Mouse (Mus musculus) CH12.LX (cell line): ENCODE data around the gene Plcb1.

Experiments
- CTCF ChIP-seq, 2 experiments: IDR thresholded peaks in 1 of 2; conservative IDR thresholded peaks in 1 of 2; 2 replicates each; pipeline ENCODE4 v1.5.1; 2011 to 2012; ENCODE audit warnings: low read depth in 2 of 2, low read length in 2 of 2, improper control_type of control experiment in 1 of 2, inconsistent platforms in 1 of 2, mild to moderate bottlenecking in 1 of 2, moderate library complexity in 1 of 2
- EP300 ChIP-seq: IDR thresholded peaks from 2 replicates; pipeline ENCODE4 v1.6.1; 2011; ENCODE audit warnings: low read length, improper control_type of control experiment
- MXI1 ChIP-seq: IDR thresholded peaks from 2 replicates; pipeline ENCODE4 v1.6.1; 2011; ENCODE audit warnings: mild to moderate bottlenecking, low read depth, low read length, improper control_type of control experiment
- MYC ChIP-seq: IDR thresholded peaks from 2 replicates; pipeline ENCODE4 v1.6.1; 2011; ENCODE audit warnings: low read depth, mild to moderate bottlenecking, improper control_type of control experiment, low read length
- NRF1 ChIP-seq: IDR thresholded peaks from 2 replicates; pipeline ENCODE4 v1.6.1; 2014; ENCODE audit warnings: low read depth, mild to moderate bottlenecking, inconsistent platforms, low read length, improper control_type of control experiment, moderate library complexity
- POLR2A ChIP-seq: IDR thresholded peaks from 2 replicates; pipeline ENCODE4 v1.6.1; 2011; ENCODE audit warnings: low read depth, mild to moderate bottlenecking, improper control_type of control experiment, low read length
- RAD21 ChIP-seq: IDR thresholded peaks from 2 replicates; pipeline ENCODE4 v1.6.1; 2011; ENCODE audit warnings: low read depth, mild to moderate bottlenecking, low read length, improper control_type of control experiment, moderate library complexity
- RCOR1 ChIP-seq: conservative IDR thresholded peaks from 2 replicates; pipeline ENCODE4 v1.6.1; 2012; ENCODE audit warnings: low read depth, mild to moderate bottlenecking, inconsistent platforms, low read length, improper control_type of control experiment
- USF1 ChIP-seq: IDR thresholded peaks from 2 replicates; pipeline ENCODE4 v1.6.1; 2014; ENCODE audit warnings: low read depth, mild to moderate bottlenecking, inconsistent platforms, low read length, improper control_type of control experiment
- ZC3H11A ChIP-seq: IDR thresholded peaks from 2 replicates; pipeline ENCODE4 v1.6.1; 2012; ENCODE audit warnings: low read depth, mild to moderate bottlenecking, inconsistent platforms, low read length, improper control_type of control experiment
- ZMIZ1 ChIP-seq: IDR thresholded peaks from 2 replicates; pipeline ENCODE4 v1.6.1; 2012; ENCODE audit warnings: low read depth, mild to moderate bottlenecking, inconsistent platforms, low read length, improper control_type of control experiment

- TF ChIP-seq MXI1 (no peak), RCOR1 (no peak), NRF1 (no peak), MYC (no peak), RAD21 (no peak), EP300 (no peak), USF1 (no peak), POLR2A (no peak), ZC3H11A (no peak), ZMIZ1 (no peak), CTCF (conservative IDR thresholded peaks at IDR 0.05 in 1 of 2, IDR thresholded peaks at IDR 0.05 in 1 of 2; ENCODE audit: low read depth in 2 of 2, low read length in 2 of 2) (no peak)
Observed at GRCm38 (mm10) chr2:135029288-135029687, 243.4 kb downstream of the Plcb1 start.
